Mouse (Mus musculus) intestine, embryonic 15.5 days (tissue): ENCODE results near the gene 4930486L24Rik. TPM values are rescaled to one million over a fixed set of nuclear protein-coding genes. Genes with fewer than 3 reads are reported as not detected.

ENCODE experiments used
- ATAC-seq: fragments of 200-750 bp; cut with Nextera tagmentation; 2 replicates; pipeline ENCODE4 v1.8.0; 2017; ENCODE audit warnings: moderate TSS enrichment, moderate library complexity
- H3K27ac ChIP-seq: fragments of 300-500 bp; sonication (generic); 2 replicates; pipeline ENCODE4 v1.5.1; 2015; ENCODE audit warnings: mild to moderate bottlenecking, inconsistent platforms
- H3K27me3 ChIP-seq: fragments of 300-500 bp; sonication (generic); replicated peaks from 2 replicates; pipeline ENCODE4 v1.6.1; 2015; ENCODE audit warnings: inconsistent platforms
- H3K36me3 ChIP-seq: fragments of 300-500 bp; sonication (generic); 2 replicates; pipeline ENCODE4 v1.6.1; 2015; ENCODE audit warnings: inconsistent platforms
- H3K4me1 ChIP-seq: fragments of 300-500 bp; sonication (generic); replicated peaks from 2 replicates; pipeline ENCODE4 v1.6.1; 2015; ENCODE audit warnings: inconsistent platforms
- H3K4me2 ChIP-seq: fragments of 300-500 bp; sonication (generic); replicated peaks from 2 replicates; pipeline ENCODE4 v1.6.1; 2015; ENCODE audit warnings: mild to moderate bottlenecking, inconsistent platforms
- H3K4me3 ChIP-seq: fragments of 300-500 bp; sonication (generic); replicated peaks from 2 replicates; pipeline ENCODE4 v1.5.1; 2015; ENCODE audit warnings: inconsistent platforms
- H3K9ac ChIP-seq: fragments of 300-500 bp; sonication (generic); 2 replicates; pipeline ENCODE4 v1.6.1; 2015; ENCODE audit warnings: inconsistent platforms
- H3K9me3 ChIP-seq: fragments of 300-500 bp; sonication (generic); 2 replicates; pipeline ENCODE4 v1.6.1; 2016; ENCODE audit warnings: inconsistent platforms
- WGBS: fragments of 180-500 bp; shearing (Covaris S2); methylation state at CpG from one replicate; pipeline ENCODE4 v1.1.7; 2015; 5-methylcytosine and 5-hydroxymethylcytosine counted together
- polyA plus RNA-seq: library from polyadenylated mRNA; unstranded; fragments of >200 nt; fragmentation: Nextera tagmentation; extraction: Ambion mirVana; gene quantifications from 2 replicates; pipeline ENCODE4 v1.2.1, GENCODE M21; 2015

Gene 4930486L24Rik
- polyA plus RNA-seq, 1 experiment from 2014 or later = not detected

GRCm38 (mm10) chr13:60819469-60819868 is 44.8 kb downstream of the 4930486L24Rik start:
- WGBS = 12% methylated on average over 7 of the region's 7 CpGs
- H3K9me3 ChIP-seq = no peaks in the 10 kb centered on the region
- H3K27ac ChIP-seq = no peak overlapping the region
- no peaks in the 10 kb centered on the region for H3K4me1 ChIP-seq
- 0 out of 2 replicates have a peak, but pooled peaks have one; percentile 55 for ATAC-seq
- H3K36me3 ChIP-seq = no peaks in the 10 kb centered on the region
- H3K9ac ChIP-seq = no peak overlapping the region
- no peak overlapping the region for H3K4me3 ChIP-seq
- no peaks in the 10 kb centered on the region for H3K27me3 ChIP-seq
- H3K4me2 ChIP-seq = no peak overlapping the region

DNA sequence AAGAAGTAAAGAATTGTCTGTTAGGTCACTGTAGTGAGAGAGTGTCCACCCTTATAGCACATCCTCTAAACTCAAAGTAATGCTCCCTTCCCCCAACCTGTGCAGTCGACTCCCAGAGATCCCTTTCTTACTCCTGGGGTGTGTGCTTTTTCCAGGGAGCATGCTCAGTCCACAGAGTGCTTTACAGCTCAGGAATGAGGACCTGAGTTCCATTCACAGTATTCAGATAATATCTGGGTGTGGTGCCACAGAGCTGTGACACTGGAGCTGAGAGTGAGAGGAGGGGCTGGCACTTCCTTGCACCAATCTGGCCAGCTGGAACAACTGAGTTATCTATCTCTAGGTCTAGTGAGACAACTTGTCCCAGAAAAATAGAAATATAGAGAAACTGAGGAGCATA is 50.6 kb downstream of the 4930486L24Rik start:
- no peaks in the 10 kb centered on the region for H3K36me3 ChIP-seq
- H3K4me3 ChIP-seq = no peak overlapping the region
- no peak overlapping the region for H3K4me2 ChIP-seq
- no peaks in the 10 kb centered on the region for H3K27me3 ChIP-seq
- WGBS = 46% methylated on average over 1 of the region's 1 CpGs
- no peaks in the 10 kb centered on the region for H3K9me3 ChIP-seq
- no peak overlapping the region for H3K9ac ChIP-seq
- peak; percentile 64 for ATAC-seq
- no peaks in the 10 kb centered on the region for H3K4me1 ChIP-seq
- no peak overlapping the region for H3K27ac ChIP-seq

- H3K4me1 ChIP-seq = no peaks in the 10 kb centered on the region
- 65% methylated on average over 6 of the region's 6 CpGs for WGBS
- no peak overlapping the region for H3K4me3 ChIP-seq
- peak; percentile 31; the same call in 1 of the 2 replicates for ATAC-seq
- no peaks in the 10 kb centered on the region for H3K9me3 ChIP-seq
- H3K9ac ChIP-seq = no peak overlapping the region
- H3K27me3 ChIP-seq = no peaks in the 10 kb centered on the region
- H3K4me2 ChIP-seq = no peak overlapping the region
- H3K27ac ChIP-seq = no peak overlapping the region
- no peaks in the 10 kb centered on the region for H3K36me3 ChIP-seq
Observed at GRCm38 (mm10) chr13:60812768-60813167, 51.5 kb downstream of the 4930486L24Rik start.

DNA sequence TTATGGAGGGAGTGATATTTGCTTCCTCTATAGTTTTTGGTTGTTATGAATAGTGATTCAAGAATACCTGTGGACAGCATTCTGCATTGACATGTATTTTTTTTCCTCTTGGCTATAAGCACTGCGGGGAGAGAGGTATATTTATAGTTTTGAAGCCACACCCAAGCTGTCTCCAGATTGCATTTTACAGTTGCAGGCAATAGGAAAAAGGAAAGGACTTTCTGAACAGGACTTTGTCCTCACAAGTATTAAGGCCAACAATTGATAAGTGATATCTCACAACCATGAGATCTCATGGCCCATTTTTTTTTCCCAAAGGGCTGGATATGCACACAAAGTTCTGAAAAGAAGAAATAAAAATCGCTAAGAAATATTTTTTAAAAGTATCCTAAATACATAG is 54.6 kb downstream of the 4930486L24Rik start:
- no peak overlapping the region for H3K4me2 ChIP-seq

GRCm38 (mm10) chr13:60802749-60803148 is 61.5 kb downstream of the 4930486L24Rik start, which contains the start of gene Ctsll3:
Gene Ctsll3, minus strand, starts transcription at chr13:60802849.
- H3K27ac ChIP-seq = no peak within 1 kb of the TSS
- H3K4me1 ChIP-seq = no peaks in the 10 kb centered on the region
- no peak within 1 kb of the TSS for H3K4me3 ChIP-seq
- no peaks in the 10 kb centered on the region for H3K27me3 ChIP-seq
- H3K36me3 ChIP-seq = no peaks in the 10 kb centered on the region
- H3K9me3 ChIP-seq = no peaks in the 10 kb centered on the region
- ATAC-seq = no peak
- WGBS = 71% methylated on average over 1 of the region's 1 CpGs
- H3K4me2 ChIP-seq = no peak within 1 kb of the TSS
- H3K9ac ChIP-seq = no peak within 1 kb of the TSS

More for the DNA sequence above, 54.6 kb downstream of the 4930486L24Rik start:
- no peak overlapping the region for H3K27ac ChIP-seq
- H3K4me1 ChIP-seq = no peaks in the 10 kb centered on the region
- H3K9me3 ChIP-seq = no peaks in the 10 kb centered on the region
- WGBS = 54% methylated on average over 2 of the region's 2 CpGs
- ATAC-seq = peak; percentile 86
- H3K4me3 ChIP-seq = no peak overlapping the region
- no peak overlapping the region for H3K9ac ChIP-seq
- H3K27me3 ChIP-seq = no peaks in the 10 kb centered on the region
- no peaks in the 10 kb centered on the region for H3K36me3 ChIP-seq

Other genes starting within 250 kb of the 4930486L24Rik start
- not detected in 2 replicates for gene BC051665, start 78.1 kb downstream of the 4930486L24Rik start, polyA plus RNA-seq
- gene Ctsll3, start 61.6 kb downstream of the 4930486L24Rik start, polyA plus RNA-seq = not detected in 2 replicates
- gene Gm49392, start 32.4 kb upstream of the 4930486L24Rik start, polyA plus RNA-seq = 0.11 TPM in 1 of 2 replicates, not detected in the other
- gene Ctla2b, start 33.0 kb upstream of the 4930486L24Rik start, polyA plus RNA-seq = 2.2 and 3.7 TPM in 2 replicates
- not detected in 2 replicates for gene Tpbpb, start 40.4 kb upstream of the 4930486L24Rik start, polyA plus RNA-seq
- gene Gm49393, start 71.1 kb upstream of the 4930486L24Rik start, polyA plus RNA-seq = not detected in 2 replicates
- 1.0 and 1.8 TPM in 2 replicates for gene Gm49391, start 72.1 kb upstream of the 4930486L24Rik start, polyA plus RNA-seq
- 26.9 and 28.6 TPM in 2 replicates for gene Ctla2a, start 72.2 kb upstream of the 4930486L24Rik start, polyA plus RNA-seq
- not detected in 2 replicates for gene Tpbpa, start 77.5 kb upstream of the 4930486L24Rik start, polyA plus RNA-seq
- gene Ctsj, start 141.5 kb upstream of the 4930486L24Rik start, polyA plus RNA-seq = not detected in 2 replicates
- not detected in 2 replicates for gene Ctsq, start 176.2 kb upstream of the 4930486L24Rik start, polyA plus RNA-seq